Mouse (Mus musculus) CD4-positive, CD25-positive, alpha-beta regulatory T cell, adult 2 months (primary cell): ENCODE measurements at regions not wholly inside any gene's neighbourhood (a gene's known extent, or its start where the extent isn't known, plus 50 kb on each side); places are given as distances from the start of the nearest gene placed in this dataset.
"Not testable (repeated sequence)": the region's sequence is repeated elsewhere in the genome, so short reads cannot be mapped to it uniquely, and the experiment has no call there.

Experiments
- DNase-seq: peaks from one replicate; pipeline ENCODE4 v3.0.0-alpha.2; 2012; ENCODE audit warnings: low read depth, low spot score

DNA sequence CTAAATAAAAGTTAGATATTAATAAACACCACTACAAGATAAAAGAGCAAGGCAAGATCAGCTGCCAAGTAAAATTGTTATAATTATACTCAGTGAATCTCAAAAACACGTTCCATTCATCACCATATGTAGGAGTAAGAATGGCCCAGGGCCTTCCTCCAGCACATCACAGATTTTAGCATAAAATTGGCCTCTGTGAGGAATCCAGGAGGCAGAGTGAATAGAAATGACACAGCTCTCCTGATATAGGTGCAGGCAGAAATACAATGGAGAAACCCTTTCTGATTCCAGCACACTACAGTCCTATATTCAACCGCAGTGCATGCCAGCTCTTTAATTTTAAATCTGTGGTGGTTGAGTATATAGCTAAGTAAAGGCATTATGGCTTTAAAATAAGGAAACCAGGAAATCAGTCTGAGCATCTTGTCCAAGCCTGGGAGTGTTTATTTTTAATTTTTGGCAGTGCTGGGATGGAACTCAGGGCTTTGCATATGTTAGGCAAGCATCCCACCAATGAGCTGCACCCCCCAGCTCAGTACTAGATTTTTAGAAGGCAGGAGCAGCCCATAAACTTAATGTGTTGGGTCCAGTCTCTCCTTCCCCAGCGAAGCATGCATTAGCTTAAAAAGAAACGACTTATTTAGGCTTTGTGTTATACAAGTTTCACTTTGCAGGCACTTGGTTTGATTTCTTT lies 158.3 kb upstream of the Ptprz1 start:
- no peak for DNase-seq

- no peak for DNase-seq
These were observed 159.0 kb upstream of the Ptprz1 start for GRCm38 (mm10) chr6:22716144-22716856.

GRCm38 (mm10) chr6:22698187-22698586 lies 177.1 kb upstream of the Ptprz1 start:
- no peak for DNase-seq

DNA sequence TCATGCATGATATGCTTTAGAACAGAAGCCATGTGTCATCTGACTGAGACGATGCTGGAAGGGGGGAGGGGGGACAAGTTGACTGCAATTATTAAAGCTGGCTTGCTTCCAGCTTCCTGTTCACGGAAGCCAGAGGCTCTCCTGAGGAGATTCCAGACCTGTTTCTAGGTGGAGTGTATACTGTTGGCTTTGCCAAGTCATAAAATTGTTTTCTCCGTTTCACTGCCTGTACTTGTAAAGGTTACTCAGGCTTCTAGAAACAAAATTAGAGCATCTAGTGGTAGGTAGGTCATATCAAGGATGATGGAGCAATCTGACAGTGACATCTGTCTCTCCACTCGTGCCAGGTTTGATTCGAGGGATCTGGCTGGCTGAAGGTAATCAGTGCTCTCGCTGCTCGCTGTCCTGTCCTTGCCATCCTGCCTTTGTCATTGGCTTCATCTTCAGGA lies 186.6 kb upstream of the Ptprz1 start:
- no peak for DNase-seq

- DNase-seq: no peak
These were observed 200.7 kb upstream of the Ptprz1 start for GRCm38 (mm10) chr6:22674586-22674929.

DNA sequence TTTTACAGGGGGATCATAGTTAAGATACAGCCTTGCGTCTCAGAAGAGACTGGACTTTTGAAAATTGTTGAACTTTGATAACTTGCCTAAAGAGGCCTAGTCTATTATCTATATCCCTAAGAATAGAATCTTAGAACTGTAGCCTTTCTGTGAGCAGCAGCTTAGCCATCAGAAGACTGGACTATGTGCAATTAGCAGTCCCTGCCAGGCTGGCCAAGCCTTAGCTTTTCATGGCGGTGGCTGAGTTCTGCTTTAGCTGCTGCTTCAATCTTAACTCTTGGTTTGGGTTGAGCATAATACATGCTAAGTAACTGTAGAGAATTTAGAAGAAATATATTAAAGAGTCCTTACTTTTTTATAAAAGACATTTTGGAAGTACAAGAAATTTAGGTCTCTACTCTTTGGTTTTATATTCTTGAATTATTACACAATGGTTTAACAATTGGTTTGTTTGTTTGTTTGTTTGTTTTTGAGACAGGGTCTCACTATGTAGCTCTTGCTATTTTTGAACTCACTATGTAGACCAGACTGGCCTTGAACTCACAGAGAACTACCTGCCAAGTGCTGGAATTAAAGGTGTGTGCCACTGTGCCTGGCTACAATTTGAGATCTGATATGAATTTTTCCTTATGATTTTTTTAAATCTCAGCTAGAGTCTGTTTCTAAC lies 201.2 kb upstream of the Ptprz1 start:
- DNase-seq: no peak

DNA sequence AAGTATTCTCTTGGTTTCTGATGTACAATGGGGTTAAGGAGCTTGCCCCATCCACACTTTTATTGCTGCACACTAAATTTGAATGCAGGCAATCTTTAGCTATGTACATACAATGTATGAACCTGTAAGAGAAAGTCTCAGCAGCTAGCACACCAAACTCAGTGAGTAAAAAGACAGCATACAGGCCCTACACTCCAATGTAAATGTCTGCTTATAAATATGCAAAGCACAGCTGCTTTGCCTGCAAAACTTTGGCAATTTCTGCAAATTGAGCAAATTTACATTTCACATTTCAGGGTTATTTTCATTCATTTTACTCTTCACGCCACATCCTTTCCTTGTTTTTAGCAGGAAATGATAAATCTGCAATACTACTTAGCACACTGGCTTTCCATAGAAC lies 203.8 kb upstream of the Ptprz1 start:
- no peak for DNase-seq

GRCm38 (mm10) chr6:22668190-22668975 lies 206.9 kb upstream of the Ptprz1 start:
- no peak for DNase-seq

DNA sequence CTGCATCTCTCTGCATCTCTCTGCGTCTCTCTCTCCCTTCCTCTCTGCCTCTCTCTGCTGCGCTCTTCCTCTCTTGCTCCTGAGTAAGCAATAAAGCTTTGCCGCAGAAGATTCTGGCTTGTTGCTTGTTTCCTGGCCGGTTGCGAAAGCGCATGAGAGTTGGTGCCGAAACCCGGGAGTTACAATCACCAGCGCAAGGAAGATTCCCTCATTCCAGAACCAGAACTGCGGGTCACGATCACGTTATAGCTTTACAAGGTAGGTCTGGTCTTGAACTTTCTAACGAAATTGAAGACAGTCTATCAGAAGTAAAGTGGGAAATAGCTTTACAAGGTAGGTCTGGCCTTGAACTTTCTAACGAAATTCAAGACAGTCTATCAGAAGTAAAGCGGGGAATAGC lies 217.9 kb upstream of the Ptprz1 start:
- DNase-seq: not testable (repeated sequence)

GRCm38 (mm10) chr6:22640100-22640499 lies 235.2 kb upstream of the Ptprz1 start:
- no peak for DNase-seq

- DNase-seq: no peak
These were observed 240.2 kb upstream of the Ptprz1 start for GRCm38 (mm10) chr6:22635141-22635540.

DNA sequence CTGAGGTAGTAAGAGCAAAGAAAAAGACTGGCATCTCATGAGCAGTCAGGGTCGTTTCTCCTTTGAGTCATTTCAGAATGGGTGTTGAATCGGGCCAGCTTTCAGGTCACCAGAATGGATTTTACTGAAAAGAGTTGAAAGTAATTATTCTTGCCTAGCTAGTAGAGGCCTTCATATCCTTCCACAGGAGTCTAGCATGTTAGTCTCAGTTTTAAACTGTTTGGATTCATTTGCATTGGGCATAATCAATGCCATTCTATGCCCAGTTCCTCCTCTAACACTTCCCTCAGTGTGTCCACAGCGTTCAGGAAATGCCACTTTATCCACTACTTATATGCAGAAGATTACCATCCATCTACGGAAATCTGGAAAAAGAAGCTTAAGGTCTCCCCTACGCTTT lies 240.6 kb upstream of the Ptprz1 start:
- no peak for DNase-seq

DNA sequence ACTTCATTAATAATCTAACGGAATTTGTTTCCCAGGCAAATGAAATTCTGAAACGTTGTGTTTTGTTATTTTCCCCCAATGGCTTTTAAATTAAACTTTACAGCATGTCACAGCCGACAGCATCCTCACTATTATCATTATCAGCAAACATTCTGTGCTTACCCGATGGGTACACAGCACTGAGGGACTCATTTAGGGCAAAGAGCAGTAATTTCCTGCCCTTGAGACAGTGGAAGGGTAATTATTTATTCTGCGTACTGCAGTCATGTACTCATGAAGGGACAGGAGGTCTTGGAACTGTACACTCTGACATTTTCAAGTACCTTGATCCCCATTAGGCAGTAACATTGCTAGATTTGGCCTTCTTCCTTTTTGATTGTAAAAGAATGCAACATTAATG lies 235.5 kb upstream of the Fam3c start:
- no peak for DNase-seq

- DNase-seq: no peak
These were observed 228.8 kb upstream of the Fam3c start for GRCm38 (mm10) chr6:22584851-22585250.

DNA sequence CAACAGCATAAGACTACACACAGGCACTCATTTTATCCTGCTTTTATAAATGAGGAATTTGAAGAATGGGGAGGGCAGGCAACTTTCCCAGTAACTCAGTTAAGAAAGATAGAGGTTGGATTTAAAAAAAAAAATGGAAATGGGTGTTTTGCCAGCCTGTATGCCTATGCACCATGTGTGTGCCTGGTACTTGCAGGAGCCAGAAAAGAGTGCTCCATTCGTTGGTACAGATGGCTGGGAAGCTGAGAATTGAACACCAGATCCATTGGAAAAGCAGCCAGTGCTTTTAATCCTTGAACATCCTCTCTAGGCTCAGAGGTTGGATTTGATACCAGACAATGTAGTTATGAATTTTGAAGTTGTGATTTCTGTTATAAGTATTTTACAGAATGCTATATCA lies 216.9 kb upstream of the Fam3c start:
- no peak for DNase-seq

GRCm38 (mm10) chr6:22567891-22568290 lies 211.8 kb upstream of the Fam3c start:
- DNase-seq: no peak

DNA sequence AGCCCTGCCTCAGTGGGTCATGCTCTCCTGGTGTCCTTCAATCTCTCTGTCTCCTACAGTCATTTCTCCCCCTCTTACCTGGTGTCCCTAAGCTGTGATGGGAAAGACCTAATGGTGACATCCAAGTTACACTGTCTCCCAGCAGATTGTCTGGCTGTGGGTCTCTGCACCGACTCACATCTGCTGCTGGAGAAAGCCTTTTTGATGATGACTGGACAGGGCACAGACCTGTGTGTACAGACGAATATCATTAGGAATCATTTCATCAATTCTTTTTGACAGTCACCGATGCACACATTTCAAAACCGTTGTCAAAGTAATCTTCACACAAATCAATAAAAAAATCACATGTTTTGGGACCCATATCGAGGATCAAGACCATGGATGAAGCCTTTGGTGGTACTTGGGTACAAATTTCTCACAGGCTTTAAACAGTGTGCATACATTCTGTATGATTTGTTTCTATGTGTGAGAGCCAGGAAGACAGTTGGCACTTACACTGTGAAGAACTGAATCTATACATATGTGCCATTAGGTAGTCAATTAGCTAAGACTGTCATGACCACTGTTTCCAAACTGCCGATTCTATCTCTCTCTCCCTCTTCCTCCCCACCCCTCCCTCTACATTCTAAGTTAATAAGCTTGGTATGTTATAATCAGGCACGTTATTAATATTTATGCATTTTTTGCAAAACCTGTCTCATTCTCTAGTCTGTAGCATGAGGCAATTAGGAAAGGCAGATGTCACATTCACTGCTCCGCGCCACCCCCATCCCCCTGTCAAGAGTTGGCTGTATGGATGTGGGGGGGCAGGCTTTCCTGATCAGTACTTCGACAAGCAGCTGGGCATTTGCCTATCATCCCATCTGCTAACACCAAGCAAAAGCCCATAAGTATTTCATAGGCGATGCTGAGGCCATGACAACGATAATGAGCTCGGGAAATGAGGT lies 192.5 kb upstream of the Fam3c start:
- DNase-seq: no peak

- no peak for DNase-seq
These were observed 185.6 kb upstream of the Fam3c start for GRCm38 (mm10) chr6:22541603-22542002.

- DNase-seq: no peak
These were observed 182.2 kb upstream of the Fam3c start for GRCm38 (mm10) chr6:22538254-22538653.

- DNase-seq: no peak
These were observed 168.3 kb upstream of the Fam3c start for GRCm38 (mm10) chr6:22524384-22524783.
